Mouse (Mus musculus) layer of hippocampus, adult 9-10 months (tissue): ENCODE data around the gene Rc3h1.
"Not testable (repeated sequence)": the region's sequence is repeated elsewhere in the genome, so short reads cannot be mapped to it uniquely, and the experiment has no call there.

ENCODE experiments used
- DNase-seq: peaks from one replicate; pipeline ENCODE4 v3.0.0; 2022; ENCODE audit warnings: low spot score

Rc3h1 gene

DNA sequence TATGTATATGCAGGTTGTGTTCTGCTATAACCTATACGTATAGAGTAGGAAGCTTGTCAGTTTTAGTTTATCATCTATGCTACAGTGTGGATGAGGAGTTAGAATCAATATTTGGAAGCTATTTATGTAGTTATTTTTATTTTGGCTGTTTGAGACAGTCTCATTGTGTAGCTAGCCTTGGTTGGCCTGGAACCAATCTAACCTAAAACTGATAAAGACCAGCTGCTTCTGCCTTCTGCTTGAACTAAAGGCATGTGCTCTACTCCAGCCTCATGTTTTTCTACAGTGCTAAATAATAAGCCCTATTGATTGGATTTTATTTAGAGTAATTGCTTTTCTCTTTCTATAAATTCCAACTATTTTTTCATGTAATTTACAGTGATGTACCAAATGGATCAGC lies 61.0 kb downstream of the Rc3h1 start:
- peak; percentile 56 for DNase-seq

DNA sequence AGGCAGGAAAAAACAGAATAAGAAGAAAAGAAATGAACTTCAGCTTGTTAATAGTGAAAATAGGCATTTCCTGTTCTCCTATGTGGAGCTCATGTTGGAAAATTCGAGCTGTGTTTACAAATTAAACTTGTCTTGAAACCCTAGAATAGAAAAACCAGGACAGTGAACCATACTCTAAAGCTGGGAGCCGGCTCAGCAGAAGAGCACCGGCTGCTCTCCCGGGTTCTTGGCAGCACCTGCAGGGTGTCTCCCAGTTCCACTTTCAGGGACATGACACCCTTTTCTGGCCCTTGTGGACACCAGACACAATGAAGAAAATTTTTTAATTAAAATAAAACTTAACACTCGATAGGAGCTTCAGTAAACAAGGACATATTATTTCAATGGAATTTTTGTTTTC lies 62.4 kb downstream of the Rc3h1 start:
- DNase-seq = no peak

DNA sequence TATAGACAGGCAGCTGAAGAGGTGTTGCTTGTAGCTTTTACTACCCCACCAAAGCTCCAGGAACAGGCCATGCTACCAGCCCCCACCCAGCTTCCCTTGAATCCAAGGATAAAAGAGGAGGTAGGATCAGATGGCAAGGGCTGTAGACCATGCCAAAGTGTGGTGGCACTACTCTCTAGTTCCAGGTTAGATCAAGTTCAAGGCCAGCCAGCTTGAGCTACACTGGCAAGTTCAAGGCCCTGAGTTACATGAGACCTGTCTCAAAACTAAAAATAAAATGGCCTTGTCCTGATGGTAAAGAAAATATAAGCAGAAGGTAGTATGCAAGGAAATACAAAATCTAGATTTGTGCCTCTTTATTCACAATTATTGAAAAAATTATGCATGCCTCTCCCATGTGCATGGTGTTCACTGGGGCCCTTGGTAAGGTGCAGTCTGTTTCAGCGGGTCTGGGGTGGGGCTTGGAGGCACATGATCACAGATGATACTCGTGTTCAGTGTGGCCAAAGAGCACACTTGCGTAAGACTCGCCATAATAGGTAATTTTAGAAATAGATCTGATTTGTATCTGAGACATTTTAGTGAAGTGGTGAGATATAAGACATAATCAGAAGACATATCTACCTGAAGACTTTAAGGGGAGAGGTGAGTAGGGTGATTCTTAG lies 72.0 kb downstream of the Rc3h1 start, which contains the start of gene Serpinc1:
TSS of gene Serpinc1 (plus strand) at position 515 of the 665 bp plus-strand sequence.
- DNase-seq = no peak

DNA sequence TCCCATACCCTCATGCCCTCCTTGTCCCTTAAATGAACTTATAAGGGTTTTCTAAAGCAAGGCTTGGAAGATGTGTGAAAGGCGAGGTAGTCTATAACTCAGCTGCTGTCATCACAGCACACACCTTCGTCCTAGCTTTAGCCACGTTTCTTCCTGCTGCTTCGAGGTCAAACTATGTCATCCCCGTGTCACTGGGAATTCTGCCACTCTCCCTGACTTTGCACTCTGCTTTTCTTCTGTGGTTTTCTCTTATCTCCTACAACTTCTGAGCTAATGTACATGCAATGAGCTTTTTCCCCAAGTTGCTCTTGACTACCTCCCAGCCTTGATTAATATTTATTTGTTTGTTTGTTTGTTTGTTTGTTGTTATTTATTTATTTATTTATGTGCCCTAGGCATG lies 73.8 kb downstream of the Rc3h1 start:
- DNase-seq = no peak

DNA sequence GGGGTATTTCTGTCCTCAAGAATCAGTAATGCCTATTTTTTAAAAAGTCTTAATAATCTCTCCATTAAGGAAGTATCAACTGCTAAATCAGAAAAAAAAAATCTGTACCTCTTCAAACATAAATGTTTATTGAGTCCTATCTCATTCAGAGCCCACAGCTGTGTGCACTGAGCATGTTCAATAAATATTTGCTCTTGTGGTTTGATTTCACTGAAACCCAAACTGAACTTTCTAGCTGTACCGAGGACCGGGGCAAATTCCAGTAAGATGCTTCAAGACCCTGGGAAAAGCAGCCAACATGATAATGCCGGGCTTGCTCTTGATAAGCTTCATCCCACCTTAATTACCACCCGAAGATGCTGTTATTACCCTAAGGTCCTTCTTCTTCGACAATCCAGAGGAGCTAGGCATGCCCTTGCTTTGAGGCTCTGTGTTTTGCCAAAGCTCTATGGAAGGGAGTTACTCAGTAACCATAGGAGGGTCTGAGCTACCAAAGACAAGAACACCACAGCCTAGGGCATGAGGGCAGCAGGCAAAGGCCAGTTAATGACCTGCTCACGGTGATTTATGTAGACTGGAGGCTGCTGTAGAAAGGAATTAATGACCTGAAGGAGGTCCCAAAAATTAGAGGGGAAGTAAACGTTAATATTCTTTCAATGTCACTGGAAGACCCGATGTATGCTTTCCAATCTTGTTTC lies 74.5 kb downstream of the Rc3h1 start:
- DNase-seq = no peak

DNA sequence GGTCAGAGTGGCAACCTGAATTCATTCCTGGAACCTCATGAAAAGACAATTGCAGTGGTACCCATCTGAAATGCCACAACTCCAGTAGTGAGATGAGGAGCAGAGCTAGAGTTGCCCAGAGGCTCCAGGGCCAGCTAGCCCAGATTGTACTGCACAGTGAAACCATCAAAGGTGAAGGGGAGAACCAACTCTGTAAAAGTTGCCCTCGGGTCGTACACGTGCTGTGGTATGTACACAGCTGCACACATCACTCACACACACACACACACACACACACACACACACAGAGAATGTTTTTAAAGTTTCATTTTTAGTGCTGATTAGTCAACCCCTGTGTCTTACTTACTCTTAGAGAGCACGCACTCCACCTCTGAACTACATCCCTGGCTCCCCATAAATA lies 75.1 kb downstream of the Rc3h1 start:
- no peak for DNase-seq

DNA sequence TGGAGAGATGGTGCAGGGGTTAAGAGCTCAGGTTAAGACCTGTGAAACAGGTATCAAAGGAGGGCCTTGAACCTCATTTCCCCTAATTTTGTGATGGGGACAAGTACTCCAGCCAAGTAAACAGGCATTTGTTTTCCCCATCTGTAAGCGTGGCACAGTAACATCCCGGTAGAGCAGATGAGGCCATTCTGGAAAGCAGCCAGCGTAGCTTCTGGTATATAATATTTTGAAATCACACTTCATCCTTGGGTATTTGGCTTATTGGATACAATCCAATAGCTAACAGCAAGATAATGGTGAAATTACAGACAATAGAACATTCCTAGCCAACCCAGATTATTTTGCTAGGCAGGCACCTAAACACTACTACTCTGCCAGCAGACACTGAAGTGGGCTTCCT lies 76.7 kb downstream of the Rc3h1 start:
- DNase-seq = no peak

DNA sequence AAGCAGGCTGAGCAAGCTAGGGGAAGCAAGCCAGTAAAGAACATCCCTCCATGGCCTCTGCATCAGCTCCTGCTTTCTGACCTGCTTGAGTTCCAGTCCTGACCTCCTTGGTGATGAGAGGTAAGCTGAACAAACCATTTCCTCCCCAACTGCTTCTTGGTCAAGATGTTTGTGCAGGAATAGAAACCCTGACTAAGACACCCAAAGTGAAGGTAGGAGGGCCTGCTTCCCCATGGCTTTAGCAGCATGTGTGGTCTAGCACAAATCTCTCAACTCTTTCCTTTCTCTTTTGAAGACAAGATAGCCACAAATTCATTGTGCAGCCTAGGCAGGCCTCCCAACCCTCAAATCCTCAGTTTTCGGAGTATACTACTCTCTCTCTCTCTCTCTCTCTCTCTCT lies 78.5 kb downstream of the Rc3h1 start:
- not testable (repeated sequence) for DNase-seq

DNA sequence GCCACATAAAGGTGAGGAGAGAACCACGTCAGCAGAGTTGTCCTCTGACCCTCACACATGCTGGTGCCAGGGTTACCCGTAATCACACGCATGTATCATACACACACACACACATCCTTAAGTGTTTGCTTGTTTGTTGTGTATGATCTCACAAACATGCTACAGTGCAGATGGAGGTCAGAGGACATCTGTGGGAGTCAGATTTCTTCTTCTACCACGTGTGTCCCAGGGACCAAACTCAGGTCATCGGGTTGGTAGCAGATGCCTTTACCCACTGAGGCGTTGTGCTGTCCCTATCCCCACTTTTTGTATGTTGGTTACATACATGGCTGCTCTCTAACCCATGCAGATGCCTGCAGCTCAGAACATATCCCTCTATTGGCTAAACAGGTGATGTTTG lies 79.3 kb downstream of the Rc3h1 start:
- no peak for DNase-seq

DNA sequence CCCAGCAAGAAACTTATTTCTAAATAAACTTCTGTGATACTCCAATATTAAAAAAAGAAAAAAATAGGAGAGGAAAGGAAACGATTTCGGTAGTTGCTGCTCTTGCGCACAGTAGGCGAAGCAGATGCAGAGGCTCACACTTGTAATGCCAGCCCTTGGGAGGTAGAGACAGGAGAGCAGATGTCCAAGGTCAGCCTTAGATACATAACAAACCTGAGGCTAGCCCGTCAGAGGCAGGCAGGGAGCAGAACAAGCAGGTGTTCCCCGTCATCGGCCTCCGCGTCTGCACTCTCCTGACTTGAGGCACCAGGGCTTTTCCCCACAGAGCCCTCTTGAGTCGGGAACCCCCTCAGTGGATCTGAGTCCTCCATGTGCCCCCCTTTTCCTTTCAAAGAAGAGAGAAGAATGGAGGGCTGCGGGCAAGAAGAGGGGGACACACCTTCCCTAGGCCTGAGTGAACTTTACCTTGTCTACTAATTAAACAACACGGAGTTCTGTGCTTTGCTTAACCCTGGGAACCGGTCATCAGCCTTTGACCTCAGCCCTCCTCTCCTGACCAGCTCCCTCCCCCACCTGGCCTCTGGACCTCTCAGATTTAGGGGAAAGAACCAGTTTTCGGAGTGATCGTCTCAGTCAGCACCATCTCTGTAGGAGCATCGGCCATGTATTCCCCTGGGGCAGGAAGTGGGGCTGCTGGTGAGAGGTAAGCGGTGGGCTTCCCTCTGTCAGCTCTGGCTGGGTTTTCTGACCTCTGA lies 80.8 kb downstream of the Rc3h1 start:
- DNase-seq = no peak

DNA sequence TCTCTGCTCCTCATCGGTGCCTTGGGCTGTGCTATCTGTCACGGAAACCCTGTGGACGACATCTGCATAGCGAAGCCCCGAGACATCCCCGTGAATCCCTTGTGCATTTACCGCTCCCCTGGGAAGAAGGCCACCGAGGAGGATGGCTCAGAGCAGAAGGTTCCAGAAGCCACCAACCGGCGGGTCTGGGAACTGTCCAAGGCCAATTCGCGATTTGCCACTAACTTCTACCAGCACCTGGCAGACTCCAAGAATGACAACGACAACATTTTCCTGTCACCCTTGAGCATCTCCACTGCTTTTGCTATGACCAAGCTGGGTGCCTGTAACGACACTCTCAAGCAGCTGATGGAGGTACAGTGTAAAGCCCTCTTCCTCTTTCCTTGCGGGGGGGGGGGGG lies 83.2 kb downstream of the Rc3h1 start:
- no peak for DNase-seq

DNA sequence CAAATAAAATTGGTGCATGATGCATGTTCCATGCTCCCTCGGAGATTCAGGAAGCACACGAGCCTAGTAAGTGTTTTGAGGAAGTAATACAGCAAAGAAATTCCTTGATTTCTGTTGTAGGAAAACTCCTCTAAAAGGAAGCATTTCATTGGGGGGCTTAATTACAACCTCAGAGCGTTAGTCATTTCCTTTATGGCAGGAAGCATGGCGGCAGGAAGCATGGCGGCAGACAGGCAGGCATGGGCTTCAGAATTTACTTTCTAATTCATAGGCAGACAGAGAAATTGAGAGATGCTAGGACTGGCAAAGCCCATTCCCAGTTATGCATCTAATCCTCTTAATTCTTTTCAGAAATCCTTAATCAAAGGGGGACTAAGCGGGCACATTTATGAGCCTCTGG lies 87.6 kb downstream of the Rc3h1 start:
- DNase-seq = no peak

DNA sequence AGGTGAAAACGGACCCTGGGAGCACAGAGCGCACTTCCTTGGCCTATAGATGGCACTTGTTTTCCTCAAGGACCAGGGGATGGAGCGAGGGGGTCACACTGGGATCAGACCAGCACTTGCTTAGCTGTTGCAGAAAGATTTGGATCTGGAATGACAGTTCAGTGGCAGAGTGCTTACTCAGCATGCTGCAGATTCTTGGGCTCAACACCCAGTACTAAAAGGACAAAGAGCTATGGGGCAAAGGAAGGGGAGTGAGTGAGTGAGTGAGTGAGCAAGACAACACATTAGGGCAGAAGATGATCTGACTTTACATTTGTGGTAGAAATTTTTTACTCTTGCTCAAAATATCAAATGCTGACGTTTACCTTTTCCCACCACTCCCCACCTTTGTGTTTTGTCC lies 98.7 kb downstream of the Rc3h1 start:
- DNase-seq = no peak

DNA sequence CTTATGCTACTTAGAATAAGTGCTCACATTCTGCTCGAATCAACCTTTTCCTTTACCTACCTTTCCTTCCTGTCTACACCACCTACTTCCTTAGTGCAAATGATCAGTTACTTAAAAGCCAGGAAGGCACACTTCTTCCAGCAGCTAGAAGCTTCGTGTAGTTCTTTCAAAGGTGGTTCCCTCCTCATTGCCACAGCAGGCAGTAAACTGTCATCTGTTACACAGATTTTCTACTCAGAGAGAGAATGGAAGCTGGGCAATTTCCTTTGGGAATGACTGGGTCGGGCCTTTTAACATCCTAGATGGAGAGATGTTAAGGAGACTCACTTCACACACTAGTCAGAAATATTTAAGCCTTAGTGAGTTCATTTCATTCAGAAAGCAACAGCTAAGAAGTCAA lies 99.3 kb downstream of the Rc3h1 start:
- DNase-seq = no peak

DNA sequence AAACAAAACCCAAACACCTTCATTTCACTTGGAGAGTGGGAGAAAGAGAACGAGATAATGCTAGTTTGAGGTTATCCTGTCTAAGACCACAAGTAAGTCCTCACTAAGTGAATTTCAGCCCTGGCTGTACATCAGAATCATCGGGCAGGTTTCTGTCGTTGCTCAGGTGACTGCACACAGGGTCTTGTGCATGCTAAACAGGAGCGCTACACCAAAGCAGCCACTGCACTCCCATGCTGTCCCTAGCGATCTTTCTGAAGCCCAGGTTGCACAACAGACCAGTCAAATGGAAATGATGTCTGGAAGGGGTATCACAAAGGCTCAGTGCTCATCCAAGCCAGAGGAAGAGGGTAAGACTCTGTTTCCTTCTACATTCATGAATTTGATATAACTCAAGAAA lies 100.3 kb downstream of the Rc3h1 start:
- no peak for DNase-seq

DNA sequence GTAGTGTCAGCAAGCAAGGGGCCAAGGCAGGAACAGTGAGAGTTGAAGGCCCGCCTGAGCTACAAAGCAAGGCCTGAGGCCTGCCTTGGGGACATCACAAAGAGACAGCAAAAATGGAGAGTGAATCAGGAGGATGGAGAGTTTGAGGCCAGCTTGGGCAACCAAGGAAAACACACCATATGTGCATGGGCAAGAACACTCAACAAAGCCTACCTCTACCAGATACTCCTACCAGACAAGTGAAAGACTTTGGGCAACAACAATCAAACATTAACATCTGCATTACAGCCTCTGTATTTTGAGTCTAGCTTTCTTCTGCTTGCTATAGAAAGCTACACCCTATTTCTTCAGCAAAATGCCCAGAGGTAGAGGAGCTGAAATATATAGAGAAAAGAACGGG lies 101.8 kb downstream of the Rc3h1 start:
- no peak for DNase-seq

DNA sequence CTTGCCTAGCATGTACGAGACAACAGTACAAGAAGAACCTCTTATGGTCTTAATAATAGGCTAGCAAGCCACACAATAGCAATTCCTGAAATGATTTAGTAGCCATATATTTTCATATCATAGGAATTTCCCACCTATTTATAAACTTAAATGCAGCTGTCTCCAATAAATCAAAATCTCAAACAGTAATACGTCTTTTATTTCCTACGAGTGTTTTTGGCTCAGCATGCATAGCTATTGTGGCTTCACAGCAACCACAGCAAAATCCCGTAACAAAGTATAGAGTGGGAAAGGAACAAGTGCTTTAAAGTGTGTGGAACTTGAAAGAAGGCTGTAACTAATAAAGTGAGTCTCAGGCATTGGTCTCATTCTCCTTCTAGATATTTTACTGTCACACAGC lies 104.2 kb downstream of the Rc3h1 start:
- no peak for DNase-seq

DNA sequence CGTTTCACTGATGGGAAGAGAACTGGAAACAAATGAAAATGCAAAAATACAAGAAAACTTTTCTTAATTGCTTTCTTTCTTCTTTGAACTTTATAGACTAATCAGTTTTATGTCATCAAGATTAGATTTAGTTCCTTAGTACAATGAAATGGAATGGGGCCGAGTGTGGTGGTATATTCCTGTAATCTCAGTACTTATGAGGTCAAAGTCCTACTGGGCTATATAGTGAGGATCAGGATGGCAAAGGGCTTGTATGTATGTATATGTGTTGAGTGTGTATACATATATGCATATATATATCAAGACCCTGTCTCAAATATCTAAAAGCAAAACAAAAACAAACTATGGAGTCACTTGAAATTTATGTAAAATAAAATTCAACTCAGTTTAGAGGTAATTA lies 110.2 kb downstream of the Rc3h1 start:
- no peak for DNase-seq

DNA sequence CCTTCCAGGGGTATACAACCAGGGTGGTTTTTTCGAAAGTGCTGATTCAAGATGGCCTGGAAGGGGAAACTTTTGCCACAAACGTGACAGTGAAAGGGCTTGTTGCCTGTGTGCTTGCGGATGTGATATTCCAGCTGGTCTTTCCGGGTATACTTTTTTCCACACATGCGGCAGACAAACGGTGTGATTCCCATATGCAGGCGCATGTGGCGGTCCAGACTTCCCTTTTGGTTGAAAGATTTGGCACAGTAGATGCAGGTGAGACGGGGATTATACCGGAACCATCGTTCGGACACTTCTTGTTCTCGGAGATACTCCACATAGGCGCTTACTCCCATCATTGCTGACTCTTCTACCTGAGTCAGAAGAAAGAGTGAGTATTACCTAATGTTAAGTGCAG lies 113.8 kb downstream of the Rc3h1 start:
- no peak for DNase-seq
